Mouse (Mus musculus) E14TG2a.4 (cell line): ENCODE results near the gene Nek9.

Source experiments
- CTCF ChIP-seq: conservative IDR thresholded peaks from 2 replicates; pipeline ENCODE4 v1.5.1; 2014; ENCODE audit warnings: low read length
- NANOG ChIP-seq: IDR thresholded peaks from 2 replicates; pipeline ENCODE4 v1.6.1; 2014; ENCODE audit warnings: borderline replicate concordance, low read length, mixed read lengths
- POU5F1 ChIP-seq: IDR thresholded peaks from 2 replicates; pipeline ENCODE4 v1.6.1; 2014; ENCODE audit warnings: low read length, borderline replicate concordance

GRCm38 (mm10) chr12:85354061-85354460 lies 14.9 kb upstream of the Nek9 start:
- no peak for TF ChIP-seq CTCF
- TF ChIP-seq NANOG, result peak; percentile 65; the same call in 1 of the 2 replicates
- no peak for TF ChIP-seq POU5F1
